In genomic region chr9:48784937-48785336, GRCm38 (mm10) we compare ENCODE assay signal across 23 mouse cellular contexts. TPM values are rescaled to one million over a fixed set of nuclear protein-coding genes. Genes with fewer than 3 reads are reported as not detected.
"Had no signal": no experiment of that assay in that cellular context is flagged by ENCODE, and none has a peak within 500 bp of the region (broad histone marks: within the 10 kb centered on the region; RNA-seq: fewer than 3 reads in every experiment).

No protein-coding gene starts in this region.

- H3K4me3 ChIP-seq: heart, adult 2 months; heart, embryonic 12.5 days; hindbrain, embryonic 10.5 days; hindbrain, embryonic 12.5 days; intestine, embryonic 15.5 days; left cerebral cortex, adult 2 months; limb, embryonic 13.5 days; limb, embryonic 15.5 days; liver, embryonic 13.5 days; liver, embryonic 15.5 days had no signal

- ATAC-seq: hindbrain, embryonic 16.5 days; inflammation-experienced regulatory T-cells, adult 6 months; intestine, embryonic 15.5 days; intestine, postnatal 0 days had no signal

- H3K9ac ChIP-seq: heart, embryonic 12.5 days; hindbrain, embryonic 12.5 days; hindbrain, embryonic 14.5 days; intestine, embryonic 15.5 days; limb, embryonic 13.5 days; limb, embryonic 15.5 days; liver, embryonic 13.5 days; liver, embryonic 15.5 days had no signal

- H3K27ac ChIP-seq: heart, adult 2 months; hindbrain, embryonic 10.5 days; hindbrain, embryonic 12.5 days; hindbrain, embryonic 14.5 days; intestine, embryonic 15.5 days; left cerebral cortex, adult 2 months; limb, embryonic 13.5 days; limb, embryonic 15.5 days; liver, embryonic 13.5 days; liver, embryonic 15.5 days had no signal

- H3K36me3 ChIP-seq: heart, embryonic 12.5 days; hindbrain, embryonic 10.5 days; hindbrain, embryonic 12.5 days; intestine, embryonic 15.5 days; limb, embryonic 13.5 days; limb, embryonic 15.5 days; liver, embryonic 13.5 days; liver, embryonic 15.5 days had no signal

- H3K4me2 ChIP-seq: heart, embryonic 12.5 days; hindbrain, embryonic 12.5 days; hindbrain, embryonic 14.5 days; intestine, embryonic 15.5 days; limb, embryonic 13.5 days; limb, embryonic 15.5 days; liver, embryonic 13.5 days; liver, embryonic 15.5 days had no signal

- DNase-seq: gastrocnemius, postnatal 14 days; heart, adult 2 months; heart, postnatal 10 days; heart, postnatal 4 days; kidney, adult 18-20 months; kidney, adult 8-10 months; kidney, postnatal 10 days; kidney, postnatal 25 days; kidney, postnatal 4 days; liver, embryonic 13.5 days; lung, adult 18-20 months had no signal

- H3K9me3 ChIP-seq: heart, embryonic 12.5 days; hindbrain, embryonic 10.5 days; hindbrain, embryonic 12.5 days; intestine, embryonic 15.5 days; limb, embryonic 13.5 days; limb, embryonic 15.5 days; liver, embryonic 13.5 days; liver, embryonic 15.5 days had no signal

- H3K27me3 ChIP-seq: hindbrain, embryonic 12.5 days; intestine, embryonic 15.5 days had no signal

- H3K4me1 ChIP-seq: liver, embryonic 15.5 days had no signal

RNA-seq across cellular contexts. Expression of gene Zbtb16, which starts 51.1 kb away (rescaled TPM):
- polyA plus RNA-seq: inflammation-experienced regulatory T-cells, adult 6 months had no signal
